Mouse (Mus musculus) hindbrain, postnatal 0 days (tissue): ENCODE measurements at regions not wholly inside any gene's neighbourhood (a gene's known extent, or its start where the extent isn't known, plus 50 kb on each side); places are given as distances from the start of the nearest gene placed in this dataset.
A peak's percentile ranks its signal among the peaks of the same experiment; 100 is the strongest.

Experiments
- ATAC-seq: fragments of 200-750 bp; cut with Nextera tagmentation; 2 replicates; pipeline ENCODE4 v1.8.0; 2017; ENCODE audit warnings: mild to moderate bottlenecking, moderate TSS enrichment, moderate library complexity
- DNase-seq: peaks from one replicate; pipeline ENCODE4 v3.0.0-alpha.2; 2015; ENCODE audit warnings: low spot score
- H3K27ac ChIP-seq: fragments of 300-500 bp; sonication (generic); 2 replicates; pipeline ENCODE4 v1.5.1; 2014; ENCODE audit warnings: mild to moderate bottlenecking
- H3K27me3 ChIP-seq: fragments of 300-500 bp; sonication (generic); 2 replicates; pipeline ENCODE4 v1.6.1; 2014; ENCODE audit warnings: low read length, mixed read lengths; ENCODE audit not compliant: insufficient read depth
- H3K36me3 ChIP-seq: fragments of 300-500 bp; sonication (generic); 2 replicates; pipeline ENCODE4 v1.6.1; 2014; ENCODE audit warnings: low read length, mixed read lengths; ENCODE audit not compliant: insufficient read depth
- H3K4me1 ChIP-seq: fragments of 300-500 bp; sonication (generic); 2 replicates; pipeline ENCODE4 v1.6.1; 2014; ENCODE audit warnings: antibody characterized with exemption, low read length, mixed read lengths; ENCODE audit not compliant: insufficient read depth
- H3K4me2 ChIP-seq: fragments of 300-500 bp; sonication (generic); 2 replicates; pipeline ENCODE4 v1.6.1; 2014; ENCODE audit warnings: low read depth, mild to moderate bottlenecking, low read length, moderate library complexity, mixed read lengths
- H3K4me3 ChIP-seq: fragments of 300-500 bp; sonication (generic); 2 replicates; pipeline ENCODE4 v1.5.1; 2014; ENCODE audit warnings: low read length
- H3K9ac ChIP-seq: fragments of 300-500 bp; sonication (generic); replicated peaks from 2 replicates; pipeline ENCODE4 v1.6.1; 2014; ENCODE audit warnings: mild to moderate bottlenecking, low read length, moderate library complexity, mixed read lengths
- H3K9me3 ChIP-seq: fragments of 300-500 bp; sonication (generic); 2 replicates; pipeline ENCODE4 v1.6.1; 2016; ENCODE audit warnings: low read length, mixed read lengths
- CTCF ChIP-seq: IDR thresholded peaks from 2 replicates; pipeline ENCODE4 v1.5.1; 2016; ENCODE audit warnings: antibody characterized with exemption, control low read depth, low read depth
- WGBS: fragments of 180-500 bp; shearing (Covaris S2); extraction: QIAGEN DNeasy Blood & Tissue Kit; methylation state at CpG from one replicate; pipeline ENCODE4 v1.1.7; 2014; 5-methylcytosine and 5-hydroxymethylcytosine counted together

GRCm38 (mm10) chr8:109012655-109013054, 481.2 kb upstream of the Pmfbp1 start:
- DNase-seq = peak; percentile 3

GRCm38 (mm10) chr8:109013577-109013976, 480.2 kb upstream of the Pmfbp1 start:
- whole genome bisulfite sequencing = 54% methylated on average over 7 of the region's 7 CpGs
- no peak for DNase-seq
- TF ChIP-seq CTCF = no peak

More at GRCm38 (mm10) chr8:109012655-109013054, 481.2 kb upstream of the Pmfbp1 start:
- Histone ChIP-seq H3K9ac (no peak overlapping the region), H3K4me1 (no peaks in the 10 kb centered on the region), H3K9me3 (no peaks in the 10 kb centered on the region), H3K4me3 (no peak overlapping the region), H3K4me2 (no peak overlapping the region), H3K36me3 (no peaks in the 10 kb centered on the region), H3K27me3 (no peaks in the 10 kb centered on the region), H3K27ac (no peak overlapping the region)
- WGBS = 17% methylated on average over 8 of the region's 8 CpGs
- no peak for ATAC-seq
- no peak for TF ChIP-seq CTCF

GRCm38 (mm10) chr8:109014746-109015145, 479.1 kb upstream of the Pmfbp1 start:
- no peaks in the 10 kb centered on the region for H3K36me3 ChIP-seq
- 73% methylated on average over 7 of the region's 7 CpGs for WGBS
- no peaks in the 10 kb centered on the region for H3K27me3 ChIP-seq
- no peak for ATAC-seq
- H3K27ac ChIP-seq = no peak overlapping the region
- no peaks in the 10 kb centered on the region for H3K4me1 ChIP-seq
- TF ChIP-seq CTCF = peak; percentile 85
- no peak overlapping the region for H3K4me2 ChIP-seq
- peak; percentile 46 for DNase-seq
- H3K4me3 ChIP-seq = no peak overlapping the region
- H3K9ac ChIP-seq = no peak overlapping the region
- no peaks in the 10 kb centered on the region for H3K9me3 ChIP-seq

More at GRCm38 (mm10) chr8:109013577-109013976, 480.2 kb upstream of the Pmfbp1 start:
- no peak for ATAC-seq
- Histone ChIP-seq H3K36me3 (no peaks in the 10 kb centered on the region), H3K4me3 (no peak overlapping the region), H3K9ac (no peak overlapping the region), H3K9me3 (no peaks in the 10 kb centered on the region), H3K4me1 (no peaks in the 10 kb centered on the region), H3K27me3 (no peaks in the 10 kb centered on the region), H3K4me2 (no peak overlapping the region), H3K27ac (no peak overlapping the region)

DNA sequence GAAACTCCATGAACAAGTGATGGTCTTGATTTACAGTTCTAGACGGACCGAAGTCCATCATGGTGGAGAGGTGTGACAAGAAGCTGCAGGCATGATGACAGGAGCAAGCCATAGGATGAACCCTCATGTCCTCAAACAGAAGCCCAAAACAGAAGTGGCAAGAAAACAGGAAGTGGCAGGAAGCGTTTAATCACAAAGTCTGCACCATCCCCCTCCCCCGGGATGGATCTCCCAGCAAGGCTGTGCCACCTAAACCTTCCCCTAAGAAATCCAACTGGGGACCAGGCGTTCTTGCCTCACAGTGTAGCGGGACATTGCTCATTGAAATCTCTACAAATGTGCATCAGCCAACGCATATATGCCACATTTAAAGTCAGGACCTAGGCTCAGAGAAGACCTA, 474.3 kb upstream of the Pmfbp1 start:
- no peaks in the 10 kb centered on the region for H3K4me1 ChIP-seq
- ATAC-seq (no peak), DNase-seq (no peak)
- no peak overlapping the region for H3K27ac ChIP-seq
- no peaks in the 10 kb centered on the region for H3K27me3 ChIP-seq
- H3K4me3 ChIP-seq = no peak overlapping the region
- H3K4me2 ChIP-seq = no peak overlapping the region
- H3K36me3 ChIP-seq = no peaks in the 10 kb centered on the region
- no peak for TF ChIP-seq CTCF
- 88% methylated on average over 7 of the region's 7 CpGs for WGBS
- H3K9ac ChIP-seq = no peak overlapping the region
- no peaks in the 10 kb centered on the region for H3K9me3 ChIP-seq

- Histone ChIP-seq H3K4me3 (no peak overlapping the region), H3K27ac (no peak overlapping the region), H3K4me2 (no peak overlapping the region), H3K36me3 (no peaks in the 10 kb centered on the region), H3K27me3 (no peaks in the 10 kb centered on the region), H3K9me3 (no peaks in the 10 kb centered on the region), H3K4me1 (no peaks in the 10 kb centered on the region), H3K9ac (no peak overlapping the region)
- TF ChIP-seq CTCF = no peak
- 87% methylated on average over 4 of the region's 4 CpGs for WGBS
- DNase-seq (no peak), ATAC-seq (no peak)
Observed at GRCm38 (mm10) chr8:109020102-109020501, 473.7 kb upstream of the Pmfbp1 start.

DNA sequence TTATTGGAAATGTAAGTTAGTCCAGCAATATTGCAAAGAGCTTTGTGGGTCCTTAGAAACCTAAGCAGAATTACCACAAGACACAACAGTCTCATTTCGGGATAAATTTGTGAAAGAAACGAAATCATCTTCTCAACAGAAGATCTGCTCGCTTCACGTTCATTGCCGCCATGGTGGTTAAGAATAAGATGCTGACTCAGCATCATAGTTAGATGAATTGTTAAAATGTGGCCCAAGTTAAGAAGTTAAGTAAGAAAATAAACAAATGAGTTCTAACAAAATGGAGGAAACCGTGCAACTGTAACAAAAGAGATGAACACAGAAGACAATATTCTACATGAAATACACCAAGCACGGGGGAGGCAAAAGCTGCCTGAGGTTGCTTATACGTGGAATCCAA, 465.9 kb upstream of the Pmfbp1 start:
- TF ChIP-seq CTCF = no peak
- H3K27ac ChIP-seq = no peak overlapping the region
- H3K4me2 ChIP-seq = no peak overlapping the region
- no peaks in the 10 kb centered on the region for H3K4me1 ChIP-seq
- DNase-seq (no peak), ATAC-seq (no peak)
- no peak overlapping the region for H3K4me3 ChIP-seq
- no peak overlapping the region for H3K9ac ChIP-seq
- H3K27me3 ChIP-seq = no peaks in the 10 kb centered on the region
- 93% methylated on average over 8 of the region's 8 CpGs for WGBS
- H3K36me3 ChIP-seq = no peaks in the 10 kb centered on the region
- no peaks in the 10 kb centered on the region for H3K9me3 ChIP-seq

- Histone ChIP-seq H3K27ac (no peak overlapping the region), H3K4me2 (no peak overlapping the region), H3K4me3 (no peak overlapping the region), H3K27me3 (no peaks in the 10 kb centered on the region), H3K36me3 (no peaks in the 10 kb centered on the region), H3K9me3 (no peaks in the 10 kb centered on the region), H3K9ac (no peak overlapping the region), H3K4me1 (no peaks in the 10 kb centered on the region)
- DNase-seq (no peak), ATAC-seq (no peak)
- TF ChIP-seq CTCF = no peak
- WGBS = 90% methylated on average over 4 of the region's 4 CpGs
Observed at GRCm38 (mm10) chr8:109053608-109054007, 440.2 kb upstream of the Pmfbp1 start.
